Mouse (Mus musculus) small intestine, adult 2 months (tissue): Measurements from ENCODE around the gene Fbxw2. TPM values are rescaled to one million over a fixed set of nuclear protein-coding genes. Genes with fewer than 3 reads are reported as not detected.
A peak's percentile ranks its signal among the peaks of the same experiment; 100 is the strongest.

Source experiments
- H3K27ac ChIP-seq: fragments of 200-500 bp; 2 replicates; pipeline ENCODE4 v1.5.1; 2012; ENCODE audit warnings: low read depth, low read length, control low read depth, inconsistent platforms; ENCODE audit not compliant: insufficient read depth
- H3K27me3 ChIP-seq: fragments of 200-500 bp; 2 replicates; pipeline ENCODE4 v1.6.1; 2012; ENCODE audit warnings: mild to moderate bottlenecking, moderate library complexity, low read length, inconsistent platforms; ENCODE audit not compliant: control insufficient read depth, insufficient read depth
- H3K36me3 ChIP-seq: fragments of 200-500 bp; 2 replicates; pipeline ENCODE4 v1.6.1; 2012; ENCODE audit warnings: mild to moderate bottlenecking, low read length, control low read depth, inconsistent platforms; ENCODE audit not compliant: control insufficient read depth, insufficient read depth
- H3K4me1 ChIP-seq: fragments of 200-500 bp; 2 replicates; pipeline ENCODE4 v1.6.1; 2012; ENCODE audit warnings: low read length, inconsistent platforms, mixed read lengths; ENCODE audit not compliant: control insufficient read depth, insufficient read depth, insufficient read length
- H3K4me3 ChIP-seq: fragments of 200-500 bp; 2 replicates; pipeline ENCODE4 v1.5.1; 2012; ENCODE audit warnings: low read depth, mild to moderate bottlenecking, control low read depth, inconsistent platforms, low read length, moderate library complexity
- CTCF ChIP-seq: fragments of 200-500 bp; IDR thresholded peaks from 2 replicates; pipeline ENCODE4 v1.5.1; 2012; ENCODE audit warnings: low read depth, mild to moderate bottlenecking, control low read depth, inconsistent platforms, low read length, moderate library complexity, mixed read lengths; ENCODE audit not compliant: insufficient replicate concordance, insufficient read length; ENCODE audit errors: extremely low read depth
- POLR2A ChIP-seq: fragments of 200-500 bp; IDR thresholded peaks from 2 replicates; pipeline ENCODE4 v1.6.1; 2012; ENCODE audit warnings: low read depth, mild to moderate bottlenecking, control low read depth, inconsistent platforms, low read length, moderate library complexity
- WGBS: fragments of 180-500 bp; shearing (Covaris S2); methylation state at CpG from one replicate; pipeline ENCODE4 v1.1.7; 2018; 5-methylcytosine and 5-hydroxymethylcytosine counted together
- polyA plus RNA-seq: library from polyadenylated mRNA; depleted of rRNA; stranded (reverse); fragments of >200 nt; gene quantifications from 2 replicates; pipeline ENCODE4 v1.2.3, GENCODE M21; 2012; rRNA removed

Gene Fbxw2
- polyA plus RNA-seq, 1 experiment = 17.0 TPM

DNA sequence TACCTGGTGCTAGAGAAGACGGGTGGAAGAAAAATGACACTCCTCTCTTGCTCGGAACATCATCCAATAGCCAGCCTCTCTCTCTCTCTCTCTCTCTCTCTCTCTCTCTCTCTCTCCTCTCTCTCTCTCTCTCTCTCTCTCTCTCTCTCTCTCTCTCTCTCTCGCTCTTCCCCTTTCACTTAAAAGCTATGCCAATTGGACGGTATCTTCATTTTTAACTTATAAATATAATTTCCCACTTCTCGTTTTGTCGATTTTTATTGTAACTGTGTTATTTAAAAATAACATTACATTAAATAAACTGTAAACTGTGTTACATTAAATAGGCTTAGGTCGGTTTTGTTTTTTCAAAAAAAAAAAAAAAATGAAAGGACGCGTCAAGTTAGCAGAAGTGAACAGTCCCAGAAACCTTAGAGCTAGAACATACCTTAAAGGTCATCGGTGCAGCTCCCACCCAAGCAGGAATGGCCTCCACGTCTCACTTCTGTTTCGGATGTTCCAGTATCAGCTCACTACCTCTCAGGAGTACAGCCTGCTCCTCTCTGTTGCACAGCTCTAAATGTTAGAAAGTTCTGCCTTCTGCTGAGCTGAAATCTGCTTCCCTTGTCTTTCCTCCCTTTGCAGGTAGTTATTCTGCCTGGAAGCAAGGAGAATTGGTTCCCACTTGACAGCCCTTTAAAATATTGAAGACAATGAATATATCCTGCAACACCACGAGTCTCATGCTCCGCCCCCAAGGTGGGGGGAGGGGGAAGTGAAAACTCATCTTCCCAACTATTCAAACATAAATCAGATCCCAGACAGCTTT is 71.4 kb downstream of the Fbxw2 start, which contains the start of gene Gapvd1:
Gene Gapvd1, minus strand, starts transcription at position 682 of the 808 bp plus-strand sequence.
- no peaks in the 10 kb centered on the region for H3K36me3 ChIP-seq
- under 1% methylated on average over 14 of the region's 14 CpGs for WGBS
- H3K27me3 ChIP-seq = no peaks in the 10 kb centered on the region; the same call in 1 of the 2 replicates
- no peaks in the 10 kb centered on the region; the same call in 1 of the 2 replicates for H3K4me1 ChIP-seq
- no peak for TF ChIP-seq POLR2A
- TF ChIP-seq CTCF = no peak
- H3K4me3 ChIP-seq = peak within 1 kb of the TSS; percentile 100
- peak within 1 kb of the TSS; percentile 90 for H3K27ac ChIP-seq

Other genes starting within 250 kb of the Fbxw2 start
- 4.8 and 7.3 TPM in 2 replicates for gene Gapvd1, start 71.1 kb downstream of the Fbxw2 start, polyA plus RNA-seq
- gene Hspa5, start 54.3 kb downstream of the Fbxw2 start, polyA plus RNA-seq = 252 and 340 TPM in 2 replicates
- gene Rabepk, start 26.4 kb downstream of the Fbxw2 start, polyA plus RNA-seq = 16.2 and 16.9 TPM in 2 replicates
- not detected in 2 replicates for gene Gm34653, start 6.7 kb upstream of the Fbxw2 start, polyA plus RNA-seq
- 3.7 and 16.0 TPM in 2 replicates for gene Cutal, start 48.1 kb upstream of the Fbxw2 start, polyA plus RNA-seq
- gene Psmd5, start 48.7 kb upstream of the Fbxw2 start, polyA plus RNA-seq = 3.0 and 4.2 TPM in 2 replicates
- gene Phf19, start 87.7 kb upstream of the Fbxw2 start, polyA plus RNA-seq = 0.51 and 1.4 TPM in 2 replicates
- gene Traf1, start 135.5 kb upstream of the Fbxw2 start, polyA plus RNA-seq = 3.8 and 6.1 TPM in 2 replicates
- gene Hc, start 235.1 kb upstream of the Fbxw2 start, polyA plus RNA-seq = not detected in 2 replicates